Mouse (Mus musculus) retina, postnatal 1 day (tissue): Measurements from ENCODE around the gene Cttnbp2nl.

ENCODE experiments used
- DNase-seq: peaks from one replicate; pipeline ENCODE4 v3.0.0-alpha.2; 2012

Gene Cttnbp2nl

DNA sequence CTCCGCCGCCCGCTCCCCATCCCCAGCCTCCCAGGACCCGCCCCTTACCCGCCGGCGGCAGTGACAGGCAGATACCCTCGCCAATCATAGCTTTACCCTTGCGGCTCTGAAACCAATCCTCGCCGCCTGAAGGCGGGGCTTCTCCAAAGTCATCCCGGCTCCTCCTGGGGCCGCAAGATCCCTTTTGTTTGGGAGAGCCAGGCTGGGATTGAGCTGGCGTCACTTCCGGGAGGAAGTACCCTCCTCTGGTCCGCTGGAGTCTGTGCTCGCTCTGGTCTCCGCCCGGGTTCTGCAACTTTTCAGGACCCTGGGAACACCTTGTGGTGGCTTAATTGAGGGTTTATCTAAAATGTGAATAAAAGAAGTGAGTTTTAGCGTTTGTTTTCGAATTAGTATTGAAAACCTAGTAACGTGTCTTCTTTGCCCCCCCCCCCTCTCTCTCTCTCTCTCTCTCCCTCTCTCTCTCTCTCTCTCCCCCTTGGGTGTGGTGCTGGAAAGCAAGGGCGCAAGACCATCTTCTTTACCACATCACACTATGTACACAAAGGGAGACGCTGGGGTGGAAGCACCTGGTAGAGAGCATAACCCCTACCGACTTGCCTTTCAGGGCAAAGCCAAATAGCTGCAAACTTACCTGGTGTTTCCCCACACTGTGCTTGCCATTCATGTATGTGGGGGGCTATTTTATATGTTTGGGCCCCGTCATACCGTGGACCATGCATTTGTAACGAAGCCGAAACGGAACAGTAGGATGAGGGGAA lies at the start of gene Cttnbp2nl:
TSS of gene Cttnbp2nl (minus strand) at position 210 of the 761 bp plus-strand sequence.
- peak; percentile 99 for DNase-seq

DNA sequence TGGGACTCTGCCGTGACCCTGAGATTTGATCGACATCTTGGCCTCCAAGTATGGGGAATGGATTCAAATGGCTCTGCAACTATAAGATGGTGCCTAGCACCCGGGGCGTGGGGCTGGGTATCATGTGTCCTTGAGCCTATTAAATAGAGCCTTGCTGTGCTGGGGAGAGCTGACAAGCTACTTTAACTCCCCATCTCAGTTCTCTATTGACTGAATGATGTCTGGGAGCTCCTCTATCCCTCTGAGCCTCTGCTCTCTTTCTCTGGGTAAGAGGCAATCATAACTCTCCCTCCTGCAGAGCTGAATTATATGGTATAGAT lies 47.3 kb upstream of the Cttnbp2nl start:
- DNase-seq: no peak

DNA sequence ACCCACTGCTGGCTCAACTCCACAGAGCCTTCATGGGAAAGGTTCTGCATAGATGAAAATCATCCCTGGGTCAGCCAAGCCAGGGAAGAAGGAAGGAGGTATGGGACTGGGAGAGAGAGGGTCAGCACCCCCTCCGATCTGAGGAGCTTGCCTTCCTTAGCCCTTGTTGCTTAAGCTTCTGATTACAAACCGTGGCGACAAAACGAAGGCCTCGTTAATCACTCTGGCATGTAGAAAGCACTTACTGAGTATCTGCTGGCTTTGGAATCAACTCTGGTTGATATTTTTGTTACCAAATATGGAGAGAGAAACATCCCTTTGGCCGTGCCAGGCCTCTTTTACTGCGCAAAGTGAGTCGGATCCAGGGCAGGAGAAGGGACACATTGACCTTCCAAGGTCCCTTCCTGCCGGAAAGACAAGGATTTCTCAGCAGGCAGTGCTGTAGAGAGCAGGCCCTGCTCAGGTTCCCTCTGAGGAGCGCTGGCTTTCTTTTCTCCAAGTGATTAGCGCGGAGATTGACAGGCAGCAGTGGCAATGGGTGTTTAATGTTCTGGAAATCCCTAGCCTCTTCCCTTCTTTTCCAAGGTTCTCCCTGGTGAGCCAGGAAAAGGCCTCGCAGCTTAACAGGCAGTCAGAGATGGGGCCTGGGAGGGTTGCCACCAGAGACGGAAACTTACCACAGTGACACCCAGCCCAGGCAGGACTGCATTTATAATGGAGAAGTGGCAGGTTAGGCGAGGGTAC lies 46.8 kb upstream of the Cttnbp2nl start:
- DNase-seq: peak; percentile 36

DNA sequence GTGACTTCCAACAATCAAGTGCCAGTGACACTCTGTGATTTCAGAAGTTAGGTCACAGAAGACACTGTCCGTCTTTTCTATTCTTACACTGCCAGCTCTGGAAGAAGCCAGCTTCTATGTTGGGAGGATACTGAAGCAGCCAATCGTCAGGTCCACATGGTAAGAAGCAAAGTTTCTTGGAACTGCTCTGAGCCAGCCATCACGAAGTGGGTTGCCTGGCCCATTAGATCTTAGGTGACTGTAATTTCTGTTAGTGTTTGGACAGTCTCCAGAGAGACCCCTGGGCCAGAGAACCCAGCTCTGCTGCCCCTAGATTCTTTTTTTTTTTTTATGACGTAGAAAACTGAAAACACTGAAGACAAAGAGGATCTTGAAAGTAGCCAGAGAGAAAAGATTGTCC lies 44.6 kb upstream of the Cttnbp2nl start:
- DNase-seq: no peak

DNA sequence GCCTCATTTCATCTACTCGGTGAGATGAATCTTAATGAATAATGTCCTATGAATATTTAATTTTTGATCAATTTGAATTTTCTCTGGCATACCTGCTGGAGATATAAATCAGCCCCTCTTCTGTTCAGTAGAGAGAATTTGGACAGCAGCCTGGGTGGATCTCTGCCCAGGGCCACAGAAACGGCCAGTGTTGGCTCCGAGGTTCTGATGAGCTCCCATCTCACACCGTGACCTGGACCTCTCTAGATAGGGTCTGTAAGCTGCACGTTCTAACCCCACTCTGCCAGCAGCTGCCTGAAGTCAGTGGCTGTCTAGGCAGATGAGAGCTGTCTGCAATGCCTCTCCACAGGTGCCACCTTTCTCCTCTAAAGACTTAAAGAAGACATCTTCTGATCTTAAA lies 42.1 kb upstream of the Cttnbp2nl start:
- DNase-seq: no peak

DNA sequence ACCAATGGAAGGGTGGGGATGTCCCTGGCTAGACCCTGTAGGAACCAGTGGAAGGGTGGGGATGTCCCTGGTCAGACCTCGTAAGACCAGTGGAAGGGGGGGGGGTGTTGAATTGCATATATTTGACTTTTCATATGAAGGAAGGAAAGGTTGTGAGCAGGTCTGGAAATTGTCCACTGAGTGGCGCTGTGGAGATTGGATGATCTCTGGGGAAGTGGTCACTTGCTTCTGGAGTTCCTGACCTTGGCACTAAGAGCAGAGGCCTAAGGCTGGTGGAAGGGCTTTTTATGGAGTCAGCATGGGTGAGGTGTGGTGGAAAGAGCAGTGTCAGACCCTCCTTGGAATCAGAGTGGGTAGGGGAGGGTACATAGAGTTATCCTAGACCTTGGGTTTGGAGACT lies 41.5 kb upstream of the Cttnbp2nl start:
- no peak for DNase-seq

DNA sequence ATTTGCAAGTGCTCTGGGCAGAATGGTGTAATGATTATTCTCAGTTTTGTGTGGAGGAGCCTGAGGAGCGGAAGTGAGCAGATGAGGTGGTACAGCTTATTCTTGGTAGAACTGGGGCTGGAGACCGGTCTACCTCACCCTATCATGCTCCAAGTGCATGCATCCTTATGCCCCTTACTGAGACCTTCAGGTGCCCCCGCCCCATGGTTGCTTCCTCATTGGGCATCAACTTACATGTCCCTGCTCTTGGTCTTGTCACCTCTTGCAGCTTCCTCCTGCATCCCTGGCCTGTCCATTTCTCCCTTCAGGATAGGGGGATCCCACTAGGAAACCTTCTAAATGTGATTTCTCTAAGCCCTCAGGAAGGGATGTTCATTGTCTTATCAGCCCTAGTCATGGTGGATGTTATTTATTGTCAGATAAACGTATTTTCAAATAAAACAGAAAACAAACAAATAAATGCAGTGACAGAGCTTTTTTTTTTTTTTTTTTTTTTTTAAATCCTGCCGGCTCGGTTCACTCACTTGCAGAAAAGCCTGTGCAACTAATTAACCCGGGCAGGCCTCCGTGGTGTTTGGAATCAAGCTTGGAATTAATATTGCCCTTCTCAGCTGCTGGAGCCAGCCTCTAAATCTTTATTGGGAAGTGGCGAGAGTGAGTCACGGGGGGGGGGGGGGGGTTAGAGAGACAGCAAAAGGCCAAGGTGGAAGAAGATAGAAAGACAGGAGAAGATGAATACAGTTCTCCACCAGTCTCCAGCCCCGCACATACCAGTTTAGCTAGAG lies 40.0 kb upstream of the Cttnbp2nl start:
- no peak for DNase-seq

DNA sequence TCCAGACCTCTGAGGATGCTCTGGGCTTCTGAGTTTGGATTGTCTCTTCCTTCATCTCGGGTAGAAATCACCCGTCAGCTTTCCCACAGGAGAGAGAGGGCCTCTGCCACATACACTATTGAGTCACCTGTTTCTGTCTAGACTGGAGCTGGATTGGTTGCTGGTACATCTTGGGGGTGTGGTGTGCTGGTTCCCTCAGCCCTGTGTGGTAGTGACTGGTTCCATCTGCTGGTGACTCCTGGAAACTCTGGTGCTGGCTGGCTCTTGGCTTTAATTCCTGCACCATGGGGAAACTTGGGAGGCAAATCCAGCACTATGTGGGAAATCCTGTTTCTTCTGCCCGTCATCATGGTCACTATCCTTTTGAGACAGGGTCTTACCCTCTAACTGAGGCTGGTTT lies 38.0 kb upstream of the Cttnbp2nl start:
- peak; percentile 53 for DNase-seq

DNA sequence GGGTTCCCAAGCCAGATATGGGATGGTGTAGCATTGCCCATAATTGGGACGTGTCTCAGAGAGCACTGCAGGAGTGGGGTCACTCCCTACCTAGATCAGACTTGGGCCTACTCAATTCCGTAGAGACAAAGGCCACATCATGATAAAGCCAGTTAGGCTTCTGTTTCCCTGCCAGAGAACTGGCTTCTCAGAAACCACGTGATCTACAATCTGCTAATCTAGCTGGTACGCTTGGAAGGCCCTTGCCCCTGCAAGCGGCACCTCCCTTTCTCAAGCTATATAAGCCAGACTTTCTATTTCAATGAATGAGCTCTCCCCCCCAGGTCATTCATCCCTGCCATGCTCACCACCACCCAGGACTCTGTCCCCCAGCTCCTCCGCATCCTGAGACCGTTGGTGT lies 37.2 kb upstream of the Cttnbp2nl start:
- no peak for DNase-seq

DNA sequence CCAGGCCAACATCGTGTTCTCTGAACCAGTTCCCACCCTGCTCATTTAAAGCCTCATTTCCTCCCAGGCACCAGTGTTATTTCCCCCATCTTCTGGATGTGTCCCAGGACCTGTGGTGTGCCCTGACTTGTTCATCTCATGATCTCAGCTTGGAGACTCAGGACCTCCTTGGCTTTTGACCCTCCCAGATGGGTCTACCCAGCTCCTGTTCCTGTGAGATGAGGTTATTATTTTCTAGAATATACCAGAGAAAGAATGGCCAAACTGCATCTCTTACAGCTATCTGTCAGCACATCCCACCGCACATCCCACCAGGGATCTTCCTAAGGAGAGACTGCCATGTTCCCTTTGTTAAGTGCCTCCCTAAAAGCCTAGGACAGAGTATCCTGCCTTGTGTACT lies 35.7 kb upstream of the Cttnbp2nl start:
- DNase-seq: no peak

DNA sequence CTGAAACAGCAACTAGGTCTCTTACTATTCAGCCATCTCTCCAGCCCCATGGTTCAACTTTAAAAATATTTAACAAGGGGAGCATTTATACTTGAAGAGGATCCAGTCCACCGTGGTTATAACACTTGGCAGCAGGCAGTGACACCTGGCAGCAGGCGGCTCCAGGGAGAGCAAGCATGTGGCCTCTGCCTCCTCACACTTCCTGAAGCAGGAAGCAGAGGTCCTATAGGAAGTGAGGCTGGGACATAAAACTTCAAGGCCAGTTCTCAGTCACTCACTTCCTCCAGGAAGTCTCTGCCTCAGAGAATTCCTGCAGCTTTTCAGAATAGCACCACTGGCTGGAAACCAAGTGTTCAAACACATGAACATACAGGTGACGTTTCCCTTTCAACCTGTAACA lies 34.4 kb upstream of the Cttnbp2nl start:
- DNase-seq: no peak

DNA sequence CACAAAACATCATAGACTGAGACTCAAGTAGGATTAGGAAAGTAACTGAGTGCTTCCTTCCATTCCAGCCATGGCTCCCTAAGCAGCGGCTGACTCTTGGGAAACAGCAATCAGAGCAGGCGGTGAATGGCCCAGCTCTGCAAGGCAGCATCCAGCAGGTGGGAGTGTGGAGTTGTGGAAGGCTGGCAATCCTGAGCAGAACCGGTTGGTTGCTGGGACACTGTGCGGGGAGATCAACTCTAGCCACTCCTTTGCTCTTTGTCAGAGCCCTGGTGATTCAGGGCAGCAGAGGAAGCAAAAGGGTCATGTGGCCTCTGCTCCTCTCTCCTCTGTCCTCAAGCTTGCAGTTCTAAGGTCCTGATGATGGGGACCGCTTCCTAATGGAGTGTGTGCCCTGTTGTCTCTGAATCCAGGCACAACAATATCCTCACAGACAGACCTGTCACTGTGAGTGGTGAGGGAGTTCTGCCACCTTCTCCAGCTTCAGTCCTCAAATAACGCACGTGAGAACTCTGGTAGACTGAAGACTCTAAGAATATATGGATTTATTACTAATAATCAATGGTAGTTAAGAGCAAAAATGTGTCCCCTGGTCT lies 25.4 kb upstream of the Cttnbp2nl start:
- DNase-seq: peak; percentile 85

DNA sequence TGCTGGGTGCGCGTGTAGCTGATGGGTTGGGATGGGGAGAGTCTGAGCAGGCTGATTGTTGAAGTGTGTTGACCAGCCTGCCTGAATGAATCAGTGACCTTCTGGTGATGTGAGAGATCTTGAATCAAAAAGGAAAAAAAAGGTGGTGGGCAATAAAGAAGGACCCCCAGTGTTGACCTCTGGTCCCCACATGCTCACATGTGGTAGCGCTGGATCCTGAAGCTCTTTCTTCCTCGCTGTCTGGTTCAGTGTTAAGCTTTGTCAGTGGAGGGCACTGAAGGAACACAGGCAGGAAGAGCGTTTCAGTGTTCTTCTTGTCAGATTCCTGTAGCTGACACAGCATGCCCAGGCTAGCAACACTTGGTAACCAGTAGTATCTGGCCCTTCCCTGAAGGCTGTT lies 22.9 kb upstream of the Cttnbp2nl start:
- DNase-seq: no peak

DNA sequence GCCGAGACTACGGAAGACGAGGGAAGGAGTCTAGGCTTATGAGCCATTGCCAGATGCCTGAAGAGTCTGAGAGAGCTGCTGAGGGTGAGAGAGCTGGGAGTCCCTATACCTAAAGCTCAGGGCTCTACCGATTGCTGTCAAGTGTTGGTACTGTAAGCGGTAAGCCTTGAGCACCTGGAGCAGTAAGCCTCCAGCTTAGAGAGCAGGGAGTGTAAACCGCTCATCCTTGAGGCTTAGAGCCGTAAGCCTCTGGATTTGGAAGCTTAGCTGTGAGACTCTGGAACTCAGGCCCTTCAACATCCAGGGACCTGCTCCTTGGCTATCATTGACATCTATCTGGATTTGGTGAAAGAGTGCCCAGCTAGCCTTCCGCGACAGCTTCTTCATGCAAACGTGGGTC lies 19.6 kb upstream of the Cttnbp2nl start:
- DNase-seq: peak; percentile 51

DNA sequence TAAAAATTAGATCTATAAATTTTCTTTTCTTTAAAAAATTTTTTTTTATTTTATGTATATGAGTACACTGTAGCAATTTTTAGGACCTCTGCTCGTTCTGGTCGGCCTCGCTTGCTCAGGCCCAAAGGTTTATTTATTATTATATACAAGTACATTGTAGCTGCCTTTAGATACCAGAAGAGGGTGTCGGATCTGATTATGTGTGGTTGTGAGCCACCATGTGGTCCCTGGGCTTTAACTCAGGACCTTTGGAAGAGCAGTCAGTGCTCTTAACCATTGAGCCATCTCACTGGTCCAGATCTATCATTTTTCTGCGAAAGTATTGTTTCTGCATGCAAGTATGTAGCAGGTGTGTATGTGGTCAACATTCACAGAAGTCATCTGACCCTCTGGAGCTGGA lies 18.3 kb upstream of the Cttnbp2nl start:
- no peak for DNase-seq

DNA sequence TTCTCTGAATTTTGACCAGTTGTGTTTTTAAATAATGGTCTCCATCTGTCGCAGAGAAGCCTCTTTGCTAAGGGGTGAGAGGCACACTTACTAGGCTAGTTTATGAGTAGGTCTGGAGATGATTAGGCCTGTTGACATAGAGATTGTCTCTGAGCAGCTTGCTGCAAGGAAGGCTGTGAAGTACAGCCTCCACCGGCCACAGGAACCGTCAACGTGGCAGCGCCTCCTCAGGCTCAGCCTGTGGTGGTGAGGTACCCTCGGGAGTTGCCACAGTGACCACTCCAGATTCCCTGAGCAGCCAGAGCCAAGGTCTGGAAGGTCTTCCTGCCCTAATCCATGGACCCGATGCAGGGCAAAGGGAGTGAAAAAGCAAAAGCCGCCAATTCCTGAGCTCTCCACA lies 17.6 kb upstream of the Cttnbp2nl start:
- no peak for DNase-seq

DNA sequence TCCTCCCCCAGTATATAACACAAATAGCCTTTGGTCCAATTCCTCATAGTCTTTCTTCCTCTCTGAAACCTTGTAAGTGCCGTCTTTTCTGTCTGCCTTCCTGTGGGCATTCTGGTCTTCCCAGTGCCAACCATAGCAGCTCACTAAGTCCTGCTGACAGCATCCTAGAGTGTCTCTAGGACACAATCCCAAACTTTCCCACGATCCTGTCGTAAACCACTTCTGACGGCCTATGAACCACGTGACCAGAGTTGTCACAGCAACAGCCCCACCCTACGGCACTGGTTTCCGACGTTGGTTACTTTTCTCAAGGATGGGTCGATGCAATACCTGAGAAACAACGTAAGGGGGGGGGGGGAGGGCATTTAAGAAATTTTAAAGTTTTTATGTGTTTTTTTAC lies 13.6 kb upstream of the Cttnbp2nl start, which contains the start of gene 4930564D02Rik:
TSS of gene 4930564D02Rik (plus strand) at position 301 of the 400 bp plus-strand sequence.
- no peak for DNase-seq

DNA sequence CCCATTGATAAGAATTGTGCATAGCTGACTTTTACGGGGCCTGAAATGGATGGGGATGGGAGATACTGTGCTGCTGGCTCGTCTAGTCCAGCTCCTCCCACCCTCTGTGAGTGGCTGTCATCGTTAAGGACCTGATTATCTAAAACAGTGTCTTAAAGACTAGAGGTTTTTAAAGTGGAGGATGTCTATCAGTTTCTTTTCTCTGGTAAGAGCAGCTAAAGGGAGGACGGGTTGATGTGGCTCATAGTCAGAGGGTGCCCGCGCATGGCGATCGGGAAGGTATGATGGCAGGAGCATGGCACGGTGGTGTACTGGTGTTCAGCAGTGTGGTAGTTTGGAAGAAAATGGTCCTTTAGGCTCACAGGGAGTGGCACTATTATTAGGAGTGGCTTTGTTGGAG lies 9.7 kb upstream of the Cttnbp2nl start:
- no peak for DNase-seq

DNA sequence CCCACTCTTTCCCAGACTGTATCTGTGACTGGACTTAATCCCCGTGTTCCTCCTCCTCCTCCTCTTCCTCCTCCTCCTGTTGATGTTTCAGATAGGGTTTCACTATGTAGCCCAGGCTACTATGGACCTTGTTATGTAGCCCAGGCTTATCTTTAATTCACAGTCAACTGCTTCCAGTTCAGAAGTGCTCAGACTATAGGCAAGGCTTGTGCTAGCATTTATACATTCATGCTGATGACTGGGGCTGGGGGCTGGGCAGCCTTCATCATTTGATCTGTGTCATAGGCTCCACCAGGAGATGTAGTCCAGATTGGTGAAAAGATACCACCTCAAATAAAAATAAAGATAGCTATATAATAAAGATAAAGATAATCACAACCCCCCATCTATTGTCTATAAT lies 9.0 kb upstream of the Cttnbp2nl start:
- DNase-seq: no peak

DNA sequence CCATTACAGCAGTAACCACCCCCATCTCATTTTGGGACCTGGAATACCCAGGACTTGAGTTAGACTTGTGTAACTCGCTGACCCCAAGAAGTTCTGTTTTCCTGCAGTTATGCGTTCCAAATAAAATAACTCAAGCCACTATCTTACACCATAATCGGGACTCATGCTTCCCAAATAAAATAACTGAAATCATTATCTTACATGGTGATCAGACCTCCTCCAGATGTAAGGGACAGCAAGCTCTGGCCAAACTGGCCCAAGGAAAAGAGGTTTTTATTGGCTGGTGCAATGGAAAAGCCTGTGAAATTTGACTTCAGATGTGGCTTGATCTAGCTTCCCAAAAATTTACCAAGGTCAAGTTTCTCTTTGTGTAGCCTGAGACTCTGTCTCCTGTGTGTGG lies 8.6 kb upstream of the Cttnbp2nl start:
- DNase-seq: no peak

DNA sequence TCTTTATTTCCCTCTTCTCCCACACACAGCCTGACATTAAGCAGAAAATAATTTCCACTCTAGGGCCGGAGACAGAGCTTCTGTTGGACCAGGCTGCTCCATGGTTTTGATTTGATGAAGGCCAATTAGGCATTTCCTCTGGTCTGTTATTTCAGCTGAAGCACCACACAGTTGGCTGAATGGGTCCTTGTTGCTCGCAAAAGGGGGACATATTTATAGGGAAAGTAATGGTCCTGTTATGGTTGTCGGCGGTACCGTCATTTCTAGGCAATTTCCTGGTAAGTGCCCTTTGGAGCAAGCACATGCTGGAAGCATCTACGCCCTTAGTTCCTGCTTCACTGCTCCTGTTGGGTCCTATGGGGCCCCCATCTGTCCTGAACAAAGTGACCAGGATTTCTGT lies 8.0 kb upstream of the Cttnbp2nl start:
- DNase-seq: no peak

DNA sequence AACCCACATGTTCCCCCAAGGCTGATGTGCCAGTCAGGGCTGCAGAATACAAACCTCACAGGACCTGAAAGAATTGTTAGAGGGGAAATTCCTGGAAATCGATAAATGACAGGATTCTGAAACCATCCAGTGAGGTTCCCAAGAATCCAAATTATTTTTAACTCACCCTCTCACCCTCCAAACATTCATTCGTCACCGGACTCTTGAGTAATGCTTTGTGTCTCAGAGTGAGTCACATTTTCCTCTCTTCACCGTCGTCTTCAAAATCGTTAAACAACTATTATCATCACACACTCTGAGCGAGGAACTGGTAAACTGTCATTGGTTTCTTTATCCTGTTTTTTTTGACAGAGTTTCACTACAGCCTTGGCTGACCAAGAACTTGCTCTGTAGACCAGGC lies 7.0 kb upstream of the Cttnbp2nl start:
- DNase-seq: no peak
